Mouse (Mus musculus) adrenal gland, postnatal 4 days (tissue): ENCODE measurements around the gene Nmrk1. TPM values are rescaled to one million over a fixed set of nuclear protein-coding genes. Genes with fewer than 3 reads are reported as not detected.

Source experiments
- total RNA-seq, 2 experiments: library from RNA; stranded (reverse); gene quantifications; 2 replicates each; pipeline ENCODE4 v1.2.3; 2021

The Nmrk1 gene
- total RNA-seq, 2 experiments from 2014 or later, result 14.5 to 17.7 TPM

Other genes starting within 250 kb of the Nmrk1 start
- 10 to 100 TPM; 76.7 to 76.9 TPM for gene Ostf1, start 127 bp upstream of the Nmrk1 start, total RNA-seq
- 10 to 100 TPM; 17.3 to 19.1 TPM for gene Carnmt1, start 38.8 kb downstream of the Nmrk1 start, total RNA-seq
- gene D030056L22Rik, start 81.2 kb downstream of the Nmrk1 start, total RNA-seq, result 10 to 100 TPM; 13.1 to 14.2 TPM
- gene Trpm6, start 118.0 kb downstream of the Nmrk1 start, total RNA-seq, result 1 to 10 TPM in 1 of 2 experiments, under 1 TPM in 1; 0.14 to 1.0 TPM